Mouse (Mus musculus): ENCODE data around the gene Lrrc75a. TPM values are rescaled to one million over a fixed set of nuclear protein-coding genes. Genes with fewer than 3 reads are reported as not detected.

Gene Lrrc75a
- 12.3 and 13.6 TPM in 2 replicates for polyA plus RNA-seq (2014; fragmentation: Nextera tagmentation; extraction: Ambion mirVana)

DNA sequence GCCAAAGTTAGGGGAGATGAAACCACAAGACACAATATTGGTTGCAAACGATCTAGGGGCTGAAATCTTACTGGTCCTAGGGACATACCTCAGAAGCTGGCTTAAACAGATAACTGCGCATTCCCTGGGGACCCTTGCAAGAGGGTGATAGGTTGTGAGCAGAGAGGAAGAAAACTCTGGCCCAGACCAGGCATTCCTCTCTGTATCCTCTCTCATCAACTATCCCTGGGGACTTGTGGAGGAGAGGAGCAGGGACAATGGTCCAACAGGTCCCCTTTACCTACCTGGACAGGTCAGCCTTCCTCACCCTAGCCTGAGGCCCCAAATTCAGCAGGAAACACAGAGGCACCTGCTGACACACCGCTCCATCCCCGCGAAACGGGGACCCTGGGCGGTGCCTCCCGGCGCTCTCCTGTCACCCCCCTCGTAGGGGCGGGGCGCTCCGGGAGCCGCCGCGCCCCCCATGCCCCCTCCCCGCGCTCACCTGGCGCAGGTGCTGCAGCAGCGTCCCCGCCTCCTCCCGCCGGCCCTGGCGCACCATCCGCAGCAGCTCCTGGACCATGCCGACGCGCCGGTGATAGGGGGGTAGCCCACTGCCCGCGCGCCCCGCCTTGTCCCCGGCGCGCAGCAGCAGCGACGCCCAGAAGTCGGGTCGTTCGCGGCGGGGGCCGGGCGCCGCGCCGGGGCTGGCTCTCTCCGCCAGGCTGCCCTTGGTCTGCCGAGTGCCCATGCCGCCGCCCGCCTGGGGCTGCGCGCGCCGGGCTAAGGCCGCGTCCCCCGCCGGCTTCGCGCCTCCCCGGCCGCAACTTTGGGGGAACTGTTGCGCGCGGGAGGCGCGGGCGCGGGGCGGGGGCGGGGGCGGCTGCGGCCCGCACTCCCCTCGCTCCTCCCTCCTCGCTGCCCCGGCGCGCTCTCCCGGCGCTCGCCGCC is at the start of gene Lrrc75a:
TSS of gene Lrrc75a (minus strand) at position 863 of the 930 bp plus-strand sequence.
- peak within 1 kb of the TSS; percentile 24; the same call in 1 of the 2 replicates for H3K27ac ChIP-seq (ENCODE audit: low read depth, low read length)
- ATAC-seq (ENCODE audit: insufficient read depth, low FRiP score, low TSS enrichment) (peak; percentile 82), DNase-seq (ENCODE audit: low spot score) (peak; percentile 35)
- WGBS: under 1% methylated on average over 70 of the region's 86 CpGs
- no peaks in the 10 kb centered on the region for H3K36me3 ChIP-seq (ENCODE audit: control insufficient read depth, insufficient read depth, low read length)
- peaks cover 16% of the 10 kb centered on the region for H3K4me1 ChIP-seq (ENCODE audit: control insufficient read depth, insufficient read depth, low read length)
- peak within 1 kb of the TSS; percentile 99 for H3K4me2 ChIP-seq (ENCODE audit: low read depth)
- H3K9ac ChIP-seq (ENCODE audit: low read length): peak within 1 kb of the TSS; percentile 80
- H3K9me3 ChIP-seq (ENCODE audit: control insufficient read depth, low read length): no peaks in the 10 kb centered on the region
- no peaks in the 10 kb centered on the region for H3K27me3 ChIP-seq (ENCODE audit: control insufficient read depth, insufficient read depth, low read length)
- H3K4me3 ChIP-seq (ENCODE audit: low read depth, low read length): peak within 1 kb of the TSS; percentile 75

DNA sequence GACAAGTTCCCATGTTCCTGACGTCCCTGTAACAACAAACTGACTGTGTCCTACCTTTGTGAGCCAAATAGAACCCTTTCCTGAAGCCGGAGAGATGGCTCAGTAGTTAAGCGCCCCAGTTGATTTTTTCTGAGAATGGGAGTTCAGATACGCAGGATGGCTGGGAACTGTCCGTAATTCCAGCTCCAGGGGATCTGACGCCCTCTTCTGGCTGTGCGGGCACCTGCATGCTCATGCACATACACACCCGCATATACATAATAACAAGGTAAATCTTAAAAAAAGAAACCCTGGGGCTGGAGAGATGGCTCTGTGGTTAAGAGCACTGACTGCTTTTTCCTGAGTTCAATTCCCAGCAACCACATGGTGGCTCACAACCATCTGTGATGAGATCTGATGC is 46.8 kb upstream of the Lrrc75a start:
- H3K9me3 ChIP-seq (ENCODE audit: control insufficient read depth, low read length): no peaks in the 10 kb centered on the region
- H3K4me3 ChIP-seq (ENCODE audit: low read depth, low read length): no peak overlapping the region
- H3K36me3 ChIP-seq (ENCODE audit: control insufficient read depth, insufficient read depth, low read length): no peaks in the 10 kb centered on the region
- no peak overlapping the region for H3K9ac ChIP-seq (ENCODE audit: low read length)
- WGBS: 94% methylated on average over 8 of the region's 8 CpGs
- H3K4me1 ChIP-seq (ENCODE audit: control insufficient read depth, insufficient read depth, low read length): no peaks in the 10 kb centered on the region
- H3K4me2 ChIP-seq (ENCODE audit: low read depth): no peak overlapping the region
- H3K27ac ChIP-seq (ENCODE audit: low read depth, low read length): no peak overlapping the region
- no peaks in the 10 kb centered on the region for H3K27me3 ChIP-seq (ENCODE audit: control insufficient read depth, insufficient read depth, low read length)
- DNase-seq (ENCODE audit: low spot score): no peak
- no peak for ATAC-seq (ENCODE audit: insufficient read depth, low FRiP score, low TSS enrichment)

DNA sequence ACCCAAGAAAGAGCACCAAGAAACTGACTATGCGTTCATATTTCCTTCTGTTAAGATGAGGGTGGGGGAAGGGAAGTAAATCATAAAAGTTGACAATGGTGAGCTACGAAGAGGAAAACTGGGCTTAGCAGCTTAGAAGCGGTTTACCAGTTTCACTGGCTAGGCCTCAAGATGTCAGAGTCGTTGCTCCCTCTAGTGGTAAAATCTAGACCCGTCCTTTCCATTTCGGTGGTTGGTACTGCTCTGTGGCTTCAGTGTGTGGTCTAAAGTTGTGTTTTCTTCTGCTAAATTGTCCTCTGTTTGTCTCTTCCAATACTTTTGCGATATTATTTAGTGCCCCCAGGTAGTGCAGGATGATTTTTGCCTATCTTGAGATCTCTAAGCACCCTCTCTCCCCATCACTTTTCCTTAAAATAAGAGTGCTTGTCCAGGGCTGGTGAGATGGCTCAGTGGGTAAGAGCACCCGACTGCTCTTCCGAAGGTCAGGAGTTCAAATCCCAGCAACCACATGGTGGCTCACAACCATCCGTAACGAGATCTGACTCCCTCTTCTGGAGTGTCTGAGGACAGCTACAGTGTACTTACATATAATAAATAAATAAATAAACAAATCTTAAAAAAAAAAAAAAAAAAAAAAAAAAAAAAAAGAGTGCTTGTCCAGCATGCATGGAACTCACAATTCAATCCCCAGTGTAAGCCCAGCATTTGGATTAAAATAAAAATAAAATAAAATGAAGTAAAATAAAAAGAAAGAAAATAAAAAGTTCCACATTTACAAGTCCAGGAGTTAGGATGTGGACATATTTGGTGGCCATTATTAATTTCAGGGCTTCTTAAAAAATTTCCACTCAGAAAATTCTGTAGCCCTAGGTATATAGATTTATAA is 45.2 kb upstream of the Lrrc75a start:
- Histone ChIP-seq H3K27ac (ENCODE audit: low read depth, low read length) (no peak overlapping the region), H3K9me3 (ENCODE audit: control insufficient read depth, low read length) (no peaks in the 10 kb centered on the region), H3K9ac (ENCODE audit: low read length) (no peak overlapping the region), H3K4me3 (ENCODE audit: low read depth, low read length) (no peak overlapping the region), H3K27me3 (ENCODE audit: control insufficient read depth, insufficient read depth, low read length) (no peaks in the 10 kb centered on the region), H3K4me1 (ENCODE audit: control insufficient read depth, insufficient read depth, low read length) (no peaks in the 10 kb centered on the region), H3K4me2 (ENCODE audit: low read depth) (no peak overlapping the region), H3K36me3 (ENCODE audit: control insufficient read depth, insufficient read depth, low read length) (no peaks in the 10 kb centered on the region)
- DNase-seq (ENCODE audit: low spot score) (peak; percentile 66), ATAC-seq (ENCODE audit: insufficient read depth, low FRiP score, low TSS enrichment) (peak; percentile 61; the same call in 1 of the 2 replicates)
- 24% methylated on average over 9 of the region's 11 CpGs for WGBS

- ATAC-seq (ENCODE audit: insufficient read depth, low FRiP score, low TSS enrichment) (no peak), DNase-seq (ENCODE audit: low spot score) (no peak)
- Histone ChIP-seq H3K36me3 (ENCODE audit: control insufficient read depth, insufficient read depth, low read length) (no peaks in the 10 kb centered on the region), H3K9me3 (ENCODE audit: control insufficient read depth, low read length) (no peaks in the 10 kb centered on the region), H3K9ac (ENCODE audit: low read length) (no peak overlapping the region), H3K4me1 (ENCODE audit: control insufficient read depth, insufficient read depth, low read length) (no peaks in the 10 kb centered on the region), H3K27me3 (ENCODE audit: control insufficient read depth, insufficient read depth, low read length) (no peaks in the 10 kb centered on the region), H3K27ac (ENCODE audit: low read depth, low read length) (no peak overlapping the region), H3K4me2 (ENCODE audit: low read depth) (no peak overlapping the region), H3K4me3 (ENCODE audit: low read depth, low read length) (no peak overlapping the region)
- 84% methylated on average over 3 of the region's 3 CpGs for WGBS
These were observed 43.3 kb upstream of the Lrrc75a start for GRCm38 (mm10) chr11:62691592-62691991.

DNA sequence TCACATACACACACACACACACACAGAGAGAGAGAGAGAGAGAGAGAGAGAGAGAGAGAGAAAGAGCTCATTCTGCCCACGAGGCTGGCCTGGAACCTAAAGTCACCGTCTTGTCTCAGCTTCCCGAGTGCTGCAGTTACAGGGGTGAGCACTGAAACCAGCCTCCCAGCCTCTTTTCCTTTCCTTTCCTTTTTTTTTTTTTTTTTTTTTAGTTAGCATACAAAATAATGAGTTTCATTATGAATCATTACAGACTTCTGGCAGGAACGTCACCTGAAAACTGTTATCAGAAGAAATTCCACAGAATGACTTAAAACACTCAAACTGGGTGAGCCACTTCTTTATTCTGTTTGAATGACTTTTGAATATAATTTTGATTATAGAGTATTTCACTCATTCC is 31.6 kb upstream of the Lrrc75a start:
- H3K4me1 ChIP-seq (ENCODE audit: control insufficient read depth, insufficient read depth, low read length): no peaks in the 10 kb centered on the region
- H3K4me3 ChIP-seq (ENCODE audit: low read depth, low read length): no peak overlapping the region
- DNase-seq (ENCODE audit: low spot score) (no peak), ATAC-seq (ENCODE audit: insufficient read depth, low FRiP score, low TSS enrichment) (no peak)
- H3K9ac ChIP-seq (ENCODE audit: low read length): no peak overlapping the region
- no peak overlapping the region for H3K27ac ChIP-seq (ENCODE audit: low read depth, low read length)
- 87% methylated on average over 4 of the region's 4 CpGs for WGBS
- no peak overlapping the region for H3K4me2 ChIP-seq (ENCODE audit: low read depth)
- H3K27me3 ChIP-seq (ENCODE audit: control insufficient read depth, insufficient read depth, low read length): no peaks in the 10 kb centered on the region
- no peaks in the 10 kb centered on the region for H3K9me3 ChIP-seq (ENCODE audit: control insufficient read depth, low read length)
- no peaks in the 10 kb centered on the region for H3K36me3 ChIP-seq (ENCODE audit: control insufficient read depth, insufficient read depth, low read length)

- Histone ChIP-seq H3K27me3 (ENCODE audit: control insufficient read depth, insufficient read depth, low read length) (no peaks in the 10 kb centered on the region), H3K4me1 (ENCODE audit: control insufficient read depth, insufficient read depth, low read length) (no peaks in the 10 kb centered on the region), H3K36me3 (ENCODE audit: control insufficient read depth, insufficient read depth, low read length) (no peaks in the 10 kb centered on the region), H3K9me3 (ENCODE audit: control insufficient read depth, low read length) (no peaks in the 10 kb centered on the region), H3K9ac (ENCODE audit: low read length) (no peak overlapping the region), H3K4me2 (ENCODE audit: low read depth) (no peak overlapping the region), H3K4me3 (ENCODE audit: low read depth, low read length) (no peak overlapping the region), H3K27ac (ENCODE audit: low read depth, low read length) (no peak overlapping the region)
- DNase-seq (ENCODE audit: low spot score) (no peak), ATAC-seq (ENCODE audit: insufficient read depth, low FRiP score, low TSS enrichment) (no peak)
- 76% methylated on average over 7 of the region's 7 CpGs for whole genome bisulfite sequencing
These were observed 30.5 kb upstream of the Lrrc75a start for GRCm38 (mm10) chr11:62678778-62679354.

DNA sequence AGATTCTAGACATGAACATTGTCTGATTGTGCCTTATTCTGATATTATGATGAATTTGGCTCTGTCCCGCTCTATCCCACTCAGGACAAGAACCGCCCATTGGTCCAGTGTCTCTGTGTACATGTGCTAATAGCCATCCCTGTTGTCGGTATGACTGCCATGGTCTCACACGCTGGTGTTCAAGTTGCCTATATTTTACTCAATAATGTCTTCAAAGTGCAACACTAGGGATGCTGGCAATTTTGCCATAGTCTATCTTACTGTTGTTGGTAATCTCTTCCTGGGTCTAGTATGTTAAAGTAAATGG is 27.9 kb upstream of the Lrrc75a start:
- no peaks in the 10 kb centered on the region for H3K9me3 ChIP-seq (ENCODE audit: control insufficient read depth, low read length)
- no peak for ATAC-seq (ENCODE audit: insufficient read depth, low FRiP score, low TSS enrichment)
- DNase-seq (ENCODE audit: low spot score): no peak
- H3K4me1 ChIP-seq (ENCODE audit: control insufficient read depth, insufficient read depth, low read length): no peaks in the 10 kb centered on the region; the same call in 1 of the 2 replicates
- WGBS: 94% methylated on average over 4 of the region's 4 CpGs
- H3K27me3 ChIP-seq (ENCODE audit: control insufficient read depth, insufficient read depth, low read length): no peaks in the 10 kb centered on the region
- no peak overlapping the region for H3K4me2 ChIP-seq (ENCODE audit: low read depth)
- H3K9ac ChIP-seq (ENCODE audit: low read length): no peak overlapping the region
- H3K27ac ChIP-seq (ENCODE audit: low read depth, low read length): no peak overlapping the region
- H3K4me3 ChIP-seq (ENCODE audit: low read depth, low read length): no peak overlapping the region
- no peaks in the 10 kb centered on the region for H3K36me3 ChIP-seq (ENCODE audit: control insufficient read depth, insufficient read depth, low read length)

- peak overlapping the region; percentile 35 for H3K4me2 ChIP-seq (ENCODE audit: low read depth)
- no peaks in the 10 kb centered on the region for H3K36me3 ChIP-seq (ENCODE audit: control insufficient read depth, insufficient read depth, low read length)
- WGBS: 21% methylated on average over 17 of the region's 17 CpGs
- H3K4me1 ChIP-seq (ENCODE audit: control insufficient read depth, insufficient read depth, low read length): no peaks in the 10 kb centered on the region; the same call in 1 of the 2 replicates
- H3K4me3 ChIP-seq (ENCODE audit: low read depth, low read length): 0 out of 2 replicates have a peak overlapping the region, but pooled peaks have one; percentile 2
- H3K27me3 ChIP-seq (ENCODE audit: control insufficient read depth, insufficient read depth, low read length): no peaks in the 10 kb centered on the region
- H3K27ac ChIP-seq (ENCODE audit: low read depth, low read length): no peak overlapping the region
- H3K9ac ChIP-seq (ENCODE audit: low read length): peak overlapping the region; percentile 27; the same call in 1 of the 2 replicates
- DNase-seq (ENCODE audit: low spot score) (peak; percentile 81), ATAC-seq (ENCODE audit: insufficient read depth, low FRiP score, low TSS enrichment) (peak; percentile 78; the same call in 1 of the 2 replicates)
- H3K9me3 ChIP-seq (ENCODE audit: control insufficient read depth, low read length): no peaks in the 10 kb centered on the region
These were observed 27.4 kb upstream of the Lrrc75a start for GRCm38 (mm10) chr11:62675480-62676289.
